25 mouse cellular contexts compared by ENCODE assay signal in genomic region chr1:90395331-90396016, GRCm38 (mm10).
DNase-seq lines count a peak whose midpoint lies in the region; ATAC-seq and TF ChIP-seq lines count a peak whose summit lies in the region.
"Had no signal": no experiment of that assay in that cellular context is flagged by ENCODE, and none has a peak within 500 bp of the region (broad histone marks: within the 10 kb centered on the region; RNA-seq: fewer than 3 reads in every experiment).

No protein-coding gene starts in this region.

- no peak overlapping the region for H3K4me2 ChIP-seq in liver, embryonic 12.5 days
- no peak overlapping the region for H3K4me2 ChIP-seq in lung, embryonic 14.5 days
- H3K4me2 ChIP-seq: forebrain, embryonic 13.5 days; heart, embryonic 12.5 days; heart, embryonic 15.5 days; hindbrain, embryonic 14.5 days had no signal

- WGBS in heart, adult 2 months, result 72% methylated on average over 5 of the region's 5 CpGs
- 43% methylated on average over 5 of the region's 5 CpGs for WGBS in liver, adult 2 months
- 61% methylated on average over 5 of the region's 5 CpGs for WGBS in liver, embryonic 12.5 days (ENCODE audit: insufficient replicate concordance)
- WGBS in lung, embryonic 14.5 days, result 75% methylated on average over 5 of the region's 5 CpGs

- peak; percentile 15 for DNase-seq in heart, postnatal 4 days
- DNase-seq in heart, adult 2 months, result no peak
- DNase-seq in liver, adult 2 months (ENCODE audit: extremely low read depth, low read depth, low spot score), result peak; percentile 83
- peak; percentile 13 for DNase-seq in lung, embryonic 14.5 days
- no peak for DNase-seq in lung, postnatal 10 days
- DNase-seq: adrenal gland, adult 8-10 months; adrenal gland, postnatal 25 days; cerebellum, adult 2 months; cerebellum, adult 9-11 months; forebrain, postnatal 0 days; gastrocnemius, adult 2 months; gastrocnemius, postnatal 14 days; heart, adult 11 months; heart, postnatal 10 days; heart, postnatal 36 days had no signal

- no peak for TF ChIP-seq EP300 in heart, adult 2 months (IDR thresholded peaks at IDR 0.05; ENCODE audit: insufficient read depth, low read depth, low read length)

- H3K4me3 ChIP-seq in heart, adult 2 months, result no peak overlapping the region
- H3K4me3 ChIP-seq in liver, adult 2 months (ENCODE audit: insufficient read depth, low read depth, low read length), result no peak overlapping the region
- H3K4me3 ChIP-seq in liver, embryonic 12.5 days, result no peak overlapping the region
- H3K4me3 ChIP-seq in lung, embryonic 14.5 days (ENCODE audit: low read depth, low read length), result no peak overlapping the region
- H3K4me3 ChIP-seq: forebrain, embryonic 10.5 days; forebrain, embryonic 13.5 days; gastrocnemius, adult 2 months; heart, embryonic 12.5 days; heart, embryonic 15.5 days had no signal

- H3K79me2 ChIP-seq in heart, adult 2 months (replicated peaks; ENCODE audit: control insufficient read depth, insufficient read depth, low read length), result no peaks in the 10 kb centered on the region
- H3K79me2 ChIP-seq in liver, adult 2 months (ENCODE audit: control insufficient read depth, insufficient read depth, low read length), result no peaks in the 10 kb centered on the region

- no peaks in the 10 kb centered on the region for H3K36me3 ChIP-seq in heart, adult 2 months (ENCODE audit: control insufficient read depth, insufficient read depth, low read length)
- H3K36me3 ChIP-seq in liver, adult 2 months (ENCODE audit: control insufficient read depth, insufficient read depth, low read length), result no peaks in the 10 kb centered on the region
- H3K36me3 ChIP-seq in liver, embryonic 12.5 days, result no peaks in the 10 kb centered on the region
- H3K36me3 ChIP-seq in lung, embryonic 14.5 days (ENCODE audit: insufficient read depth), result no peaks in the 10 kb centered on the region
- H3K36me3 ChIP-seq: forebrain, embryonic 10.5 days; heart, embryonic 12.5 days; heart, embryonic 15.5 days had no signal

- no peak overlapping the region for H3K9ac ChIP-seq in heart, adult 2 months (ENCODE audit: low read depth, low read length)
- H3K9ac ChIP-seq in liver, adult 2 months (ENCODE audit: low read depth, low read length), result no peak overlapping the region
- no peak overlapping the region for H3K9ac ChIP-seq in liver, embryonic 12.5 days
- H3K9ac ChIP-seq in lung, embryonic 14.5 days, result no peak overlapping the region
- H3K9ac ChIP-seq: forebrain, embryonic 13.5 days; forebrain, postnatal 0 days; heart, embryonic 12.5 days; heart, embryonic 15.5 days; hindbrain, embryonic 14.5 days had no signal

- no peaks in the 10 kb centered on the region for H3K4me1 ChIP-seq in heart, adult 2 months (ENCODE audit: control insufficient read depth, insufficient read depth, low read length)
- H3K4me1 ChIP-seq in liver, adult 2 months (ENCODE audit: control insufficient read depth, insufficient read depth, low read length), result no peaks in the 10 kb centered on the region; the same call in 1 of the 2 replicates
- H3K4me1 ChIP-seq in liver, embryonic 12.5 days, result no peaks in the 10 kb centered on the region
- H3K4me1 ChIP-seq in lung, embryonic 14.5 days (ENCODE audit: insufficient read depth), result no peaks in the 10 kb centered on the region

- no peak for TF ChIP-seq CTCF in heart, adult 2 months (IDR thresholded peaks at IDR 0.05)
- TF ChIP-seq CTCF in liver, adult 2 months (IDR thresholded peaks at IDR 0.05; ENCODE audit: low read depth, low read length), result no peak
- TF ChIP-seq CTCF in lung, embryonic 14.5 days (IDR thresholded peaks at IDR 0.05; ENCODE audit: low read depth), result no peak

- intact Hi-C loops in heart, adult 2 months (cut with DNase I), result no loop called here

- no peak for TF ChIP-seq POLR2A in heart, adult 2 months (IDR thresholded peaks at IDR 0.05; ENCODE audit: insufficient read depth, low read depth, low read length)
- no peak for TF ChIP-seq POLR2A in liver, adult 2 months (IDR thresholded peaks at IDR 0.05; ENCODE audit: extremely low read depth, insufficient read depth, low read length)

- no peaks in the 10 kb centered on the region for H3K9me3 ChIP-seq in liver, embryonic 12.5 days (replicated peaks)
- H3K9me3 ChIP-seq in lung, embryonic 14.5 days (ENCODE audit: low read depth, low read length), result no peaks in the 10 kb centered on the region
- H3K9me3 ChIP-seq: forebrain, embryonic 10.5 days; forebrain, embryonic 13.5 days; heart, embryonic 12.5 days; heart, embryonic 15.5 days had no signal

- H3K27me3 ChIP-seq in heart, adult 2 months (ENCODE audit: control insufficient read depth, insufficient read depth, low read length), result no peaks in the 10 kb centered on the region
- H3K27me3 ChIP-seq in liver, adult 2 months (ENCODE audit: control insufficient read depth, insufficient read depth, low read length), result no peaks in the 10 kb centered on the region
- no peaks in the 10 kb centered on the region for H3K27me3 ChIP-seq in liver, embryonic 12.5 days (replicated peaks)
- H3K27me3 ChIP-seq in lung, embryonic 14.5 days (ENCODE audit: insufficient read depth, low read length), result 0 out of 2 replicates have a peak, but pooled peaks cover 3% of the 10 kb centered on the region
- H3K27me3 ChIP-seq: forebrain, embryonic 13.5 days; heart, embryonic 12.5 days; heart, embryonic 15.5 days had no signal

- ATAC-seq in liver, embryonic 12.5 days, result no peak
- no peak for ATAC-seq in lung, embryonic 14.5 days (ENCODE audit: insufficient read depth)
- ATAC-seq: activated CD4-positive, CD25-positive, alpha-beta regulatory T cell, adult 4 months; CD4-positive, CD25-positive, alpha-beta regulatory T cell, adult 4 months; forebrain, embryonic 13.5 days; forebrain, postnatal 0 days; hindbrain, postnatal 0 days; inflammation-experienced regulatory T-cells, adult 6 months had no signal

- H3K27ac ChIP-seq in heart, adult 2 months, result no peak overlapping the region
- no peak overlapping the region for H3K27ac ChIP-seq in liver, adult 2 months (replicated peaks; ENCODE audit: insufficient read depth, low read depth, low read length)
- no peak overlapping the region for H3K27ac ChIP-seq in liver, embryonic 12.5 days
- H3K27ac ChIP-seq in lung, embryonic 14.5 days (ENCODE audit: low read depth), result no peak overlapping the region
- H3K27ac ChIP-seq: forebrain, embryonic 10.5 days; forebrain, embryonic 13.5 days; gastrocnemius, adult 2 months; heart, embryonic 15.5 days; hindbrain, embryonic 14.5 days; hindbrain, postnatal 0 days had no signal

Comparison
In these comparisons a context has a peak if more than half of its experiments do, and no peak if none do; other contexts are left out.
1. DNase-seq: peak in heart, postnatal 4 days (single experiment), liver, adult 2 months (single experiment) and lung, embryonic 14.5 days (single experiment); none in heart, adult 2 months (0 of 2) and lung, postnatal 10 days (single experiment).